Mouse (Mus musculus): ENCODE data around the gene Cd72. TPM values are rescaled to one million over a fixed set of nuclear protein-coding genes. Genes with fewer than 3 reads are reported as not detected.
A peak's percentile ranks its signal among the peaks of the same experiment; 100 is the strongest.

Cd72 gene
- polyA plus RNA-seq, 1 experiment from 2014 or later, result 5.2 TPM

DNA sequence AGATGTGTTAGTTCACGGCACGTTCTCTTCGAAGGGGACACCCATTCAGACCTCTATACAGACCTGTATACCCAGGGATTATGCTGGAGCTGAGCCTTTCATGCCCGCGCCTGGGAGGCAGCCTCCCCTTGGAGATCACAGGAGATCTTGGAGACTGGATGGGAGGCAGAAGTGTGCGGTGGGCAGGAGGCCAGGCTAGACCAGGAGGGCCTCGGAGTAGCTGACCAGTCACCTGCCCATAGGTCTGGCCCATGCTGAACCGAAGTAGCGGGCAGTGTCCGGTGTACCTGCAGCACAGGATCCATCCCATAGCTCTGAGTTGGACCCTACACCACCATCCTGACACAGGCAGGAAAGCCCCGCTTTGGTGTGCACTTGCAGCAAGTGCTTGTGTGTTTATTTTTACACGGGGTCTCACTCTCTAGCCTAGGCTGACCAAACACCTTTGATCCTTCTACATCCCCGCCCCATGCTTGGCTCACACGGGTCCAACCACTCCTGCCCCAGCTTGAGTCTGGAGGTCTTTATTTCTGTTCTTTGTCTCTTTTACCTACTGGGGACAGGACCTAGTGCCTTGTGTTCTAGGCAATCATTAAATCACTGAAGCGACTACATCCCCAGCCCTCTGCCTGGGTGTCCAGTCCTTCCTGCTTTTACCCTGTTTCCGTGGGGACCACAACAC lies 26.1 kb downstream of the Cd72 start:
- Histone ChIP-seq H3K27ac (ENCODE audit: low read depth, low read length) (no peak overlapping the region), H3K27me3 (ENCODE audit: control insufficient read depth, insufficient read depth, low read length) (peaks cover 42% of the 10 kb centered on the region), H3K9me3 (ENCODE audit: control insufficient read depth, low read length) (no peaks in the 10 kb centered on the region), H3K4me2 (replicated peaks; ENCODE audit: low read depth, low read length) (peak overlapping the region; percentile 15; the same call in 1 of the 2 replicates), H3K9ac (ENCODE audit: low read depth, low read length) (no peak overlapping the region), H3K36me3 (ENCODE audit: control insufficient read depth, insufficient read depth, low read length) (peaks cover 32% of the 10 kb centered on the region), H3K4me1 (ENCODE audit: control insufficient read depth, insufficient read depth, low read length) (peaks cover 16% of the 10 kb centered on the region; the same call in 1 of the 2 replicates), H3K4me3 (ENCODE audit: low read length) (no peak overlapping the region)
- ATAC-seq (ENCODE audit: low FRiP score, low TSS enrichment), result peak; percentile 1; the same call in 1 of the 2 replicates
- 34% methylated on average over 16 of the region's 16 CpGs for WGBS

DNA sequence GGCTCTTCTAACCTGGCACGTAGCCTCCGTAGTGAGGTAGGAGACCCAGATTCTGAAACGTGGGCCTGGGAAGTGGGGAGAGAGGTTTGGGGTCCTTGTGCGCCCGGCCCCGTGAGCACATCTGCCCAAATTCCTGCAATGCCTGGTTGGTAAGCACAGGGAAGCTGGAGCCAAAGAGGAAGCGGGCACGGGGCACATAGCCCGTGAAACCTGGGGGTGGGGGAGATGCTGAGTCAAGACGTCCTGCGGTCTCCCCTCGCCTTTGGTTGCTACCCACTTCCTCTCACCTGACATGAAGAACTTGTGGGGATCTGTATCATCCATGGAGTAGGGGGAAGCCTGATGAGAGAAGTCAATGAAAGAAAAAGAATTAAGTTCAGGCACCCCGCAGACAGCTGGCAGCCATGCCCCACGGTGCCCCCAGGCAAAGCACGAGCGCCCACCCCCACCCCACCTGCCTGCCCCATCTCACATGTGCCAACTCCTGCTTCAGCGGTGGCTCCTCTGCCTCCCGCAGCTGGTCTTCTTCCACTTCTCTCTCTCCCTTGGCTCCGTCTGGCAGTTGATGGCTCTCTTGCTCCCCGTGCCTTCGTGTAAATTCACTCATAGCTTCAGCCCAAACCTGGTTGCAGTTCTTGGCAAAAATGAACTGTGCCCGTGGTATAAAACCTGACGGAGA lies 26.8 kb downstream of the Cd72 start:
- no peak overlapping the region for H3K9ac ChIP-seq (ENCODE audit: low read depth, low read length)
- WGBS, result 30% methylated on average over 23 of the region's 23 CpGs
- H3K27ac ChIP-seq (ENCODE audit: low read depth, low read length), result no peak overlapping the region
- ATAC-seq (ENCODE audit: low FRiP score, low TSS enrichment), result no peak
- H3K36me3 ChIP-seq (ENCODE audit: control insufficient read depth, insufficient read depth, low read length), result peaks cover 39% of the 10 kb centered on the region
- no peak overlapping the region for H3K4me2 ChIP-seq (replicated peaks; ENCODE audit: low read depth, low read length)
- peaks cover 42% of the 10 kb centered on the region for H3K27me3 ChIP-seq (ENCODE audit: control insufficient read depth, insufficient read depth, low read length)
- H3K4me3 ChIP-seq (ENCODE audit: low read length), result no peak overlapping the region; the same call in 1 of the 2 replicates
- peaks cover 16% of the 10 kb centered on the region; the same call in 1 of the 2 replicates for H3K4me1 ChIP-seq (ENCODE audit: control insufficient read depth, insufficient read depth, low read length)
- no peaks in the 10 kb centered on the region for H3K9me3 ChIP-seq (ENCODE audit: control insufficient read depth, low read length)

DNA sequence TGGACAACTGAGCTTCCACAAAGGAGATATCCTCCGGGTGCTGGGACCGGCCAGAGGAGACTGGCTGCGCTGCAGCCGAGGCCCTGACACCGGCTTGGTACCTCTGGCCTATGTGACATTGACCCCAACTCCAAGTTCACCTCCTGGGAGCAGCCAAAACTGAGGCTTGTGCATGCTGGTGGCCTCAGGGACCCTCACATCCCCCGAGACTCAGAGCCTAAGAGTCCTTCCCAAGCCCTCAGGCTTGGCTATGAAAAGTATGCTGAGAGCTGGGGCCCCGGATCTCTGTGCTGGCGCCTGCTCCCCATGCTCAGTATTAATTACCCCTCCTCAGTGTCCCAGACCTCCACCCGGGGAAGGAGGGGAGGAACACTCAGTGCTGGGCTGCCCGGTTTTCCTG lies 27.9 kb downstream of the Cd72 start:
- no peak overlapping the region for H3K4me2 ChIP-seq (replicated peaks; ENCODE audit: low read depth, low read length)
- peaks cover 16% of the 10 kb centered on the region; the same call in 1 of the 2 replicates for H3K4me1 ChIP-seq (ENCODE audit: control insufficient read depth, insufficient read depth, low read length)
- no peak overlapping the region; the same call in 1 of the 2 replicates for H3K9ac ChIP-seq (ENCODE audit: low read depth, low read length)
- no peaks in the 10 kb centered on the region for H3K9me3 ChIP-seq (ENCODE audit: control insufficient read depth, low read length)
- H3K27me3 ChIP-seq (ENCODE audit: control insufficient read depth, insufficient read depth, low read length), result peaks cover 42% of the 10 kb centered on the region
- no peak overlapping the region for H3K4me3 ChIP-seq (ENCODE audit: low read length)
- WGBS, result 51% methylated on average over 10 of the region's 10 CpGs
- peaks cover 51% of the 10 kb centered on the region for H3K36me3 ChIP-seq (ENCODE audit: control insufficient read depth, insufficient read depth, low read length)
- H3K27ac ChIP-seq (ENCODE audit: low read depth, low read length), result no peak overlapping the region
- no peak for ATAC-seq (ENCODE audit: low FRiP score, low TSS enrichment)

DNA sequence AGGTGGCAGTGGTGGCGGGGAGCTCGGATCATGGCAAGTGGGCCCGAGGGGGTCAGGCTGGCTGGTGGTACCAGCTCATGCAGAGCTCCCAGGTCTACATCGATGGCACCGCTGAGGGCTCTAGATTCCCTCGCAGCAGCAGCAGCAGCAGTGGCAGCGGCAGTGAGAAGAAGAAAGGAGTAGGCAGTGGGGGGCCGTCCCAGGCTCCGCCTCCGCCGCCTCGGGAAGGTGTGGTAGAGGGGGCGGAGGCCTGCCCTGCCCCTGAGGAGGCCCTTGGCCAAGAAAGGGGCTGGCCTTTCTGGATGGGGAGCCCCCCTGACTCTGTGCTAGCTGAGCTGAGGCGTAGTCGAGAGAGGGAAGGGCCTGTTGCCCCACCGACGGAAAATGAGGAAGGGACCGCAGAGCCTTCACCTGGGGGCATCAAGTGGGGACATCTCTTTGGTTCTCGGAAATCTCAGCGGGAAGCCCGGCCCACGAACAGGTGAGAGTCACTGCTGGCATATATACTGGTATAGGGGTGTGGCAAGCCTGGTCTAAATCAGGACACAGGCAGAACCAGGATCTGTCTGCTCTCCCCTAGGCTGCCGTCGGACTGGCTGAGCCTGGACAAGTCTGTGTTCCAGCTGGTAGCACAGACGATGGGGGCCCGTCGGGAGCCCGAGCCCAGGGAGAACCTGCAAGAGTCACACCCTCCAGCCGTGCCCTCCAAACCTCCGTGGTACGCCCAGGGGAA lies 28.6 kb downstream of the Cd72 start:
- H3K9ac ChIP-seq (ENCODE audit: low read depth, low read length), result peak overlapping the region; percentile 28; the same call in 1 of the 2 replicates
- 27% methylated on average over 31 of the region's 31 CpGs for WGBS
- peaks cover 54% of the 10 kb centered on the region for H3K36me3 ChIP-seq (ENCODE audit: control insufficient read depth, insufficient read depth, low read length)
- peak overlapping the region; percentile 19 for H3K4me2 ChIP-seq (replicated peaks; ENCODE audit: low read depth, low read length)
- H3K4me1 ChIP-seq (ENCODE audit: control insufficient read depth, insufficient read depth, low read length), result peaks cover 16% of the 10 kb centered on the region; the same call in 1 of the 2 replicates
- no peak for ATAC-seq (ENCODE audit: low FRiP score, low TSS enrichment)
- no peak overlapping the region for H3K27ac ChIP-seq (ENCODE audit: low read depth, low read length)
- H3K9me3 ChIP-seq (ENCODE audit: control insufficient read depth, low read length), result no peaks in the 10 kb centered on the region
- peak overlapping the region; percentile 6; the same call in 1 of the 2 replicates for H3K4me3 ChIP-seq (ENCODE audit: low read length)
- H3K27me3 ChIP-seq (ENCODE audit: control insufficient read depth, insufficient read depth, low read length), result peaks cover 42% of the 10 kb centered on the region

DNA sequence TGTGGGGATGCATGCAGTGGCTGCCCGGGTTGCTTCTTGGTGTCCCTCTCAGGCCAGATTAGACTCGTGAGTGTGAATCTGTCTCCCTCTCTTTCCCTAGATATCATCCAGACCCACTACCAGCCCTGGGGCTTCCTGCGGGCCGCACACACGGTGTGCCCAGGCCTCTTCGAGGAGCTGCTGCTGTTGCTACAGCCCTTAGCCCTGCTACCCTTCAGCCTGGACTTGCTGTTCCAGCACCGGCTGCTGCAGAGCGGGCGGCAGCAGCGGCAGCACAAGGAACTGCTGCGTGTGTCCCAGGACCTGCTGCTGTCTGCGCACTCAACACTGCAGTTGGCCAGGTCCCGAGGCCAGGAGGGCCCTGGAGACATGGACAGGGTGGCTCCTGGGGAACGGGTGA lies 29.2 kb downstream of the Cd72 start:
- Histone ChIP-seq H3K4me2 (replicated peaks; ENCODE audit: low read depth, low read length) (peak overlapping the region; percentile 19), H3K27me3 (ENCODE audit: control insufficient read depth, insufficient read depth, low read length) (peaks cover 42% of the 10 kb centered on the region), H3K36me3 (ENCODE audit: control insufficient read depth, insufficient read depth, low read length) (peaks cover 54% of the 10 kb centered on the region), H3K4me1 (ENCODE audit: control insufficient read depth, insufficient read depth, low read length) (peaks cover 17% of the 10 kb centered on the region; the same call in 1 of the 2 replicates), H3K27ac (ENCODE audit: low read depth, low read length) (no peak overlapping the region), H3K9me3 (ENCODE audit: control insufficient read depth, low read length) (no peaks in the 10 kb centered on the region), H3K4me3 (ENCODE audit: low read length) (peak overlapping the region; percentile 6; the same call in 1 of the 2 replicates), H3K9ac (ENCODE audit: low read depth, low read length) (peak overlapping the region; percentile 28; the same call in 1 of the 2 replicates)
- WGBS, result 35% methylated on average over 14 of the region's 14 CpGs
- ATAC-seq (ENCODE audit: low FRiP score, low TSS enrichment), result no peak

DNA sequence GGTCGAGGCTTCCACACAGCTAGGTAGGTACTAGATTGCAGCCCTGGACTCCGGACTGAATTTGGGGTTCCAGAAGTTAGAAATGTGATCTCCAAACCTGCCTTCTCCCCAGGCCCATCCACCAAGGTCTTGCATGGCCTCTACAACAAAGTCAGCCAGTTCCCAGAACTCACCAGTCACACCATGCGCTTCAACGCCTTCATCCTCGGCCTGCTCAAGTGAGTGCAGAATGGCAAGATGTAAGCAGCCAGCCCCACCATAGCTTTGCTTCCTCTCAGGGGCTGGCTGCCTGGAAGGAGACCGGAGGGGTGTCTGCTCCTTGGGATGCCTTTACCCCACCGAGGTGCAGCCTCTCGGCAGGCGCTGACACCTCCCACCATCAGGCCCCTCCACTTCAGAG lies 30.4 kb downstream of the Cd72 start:
- WGBS, result 81% methylated on average over 9 of the region's 9 CpGs
- no peak overlapping the region for H3K9ac ChIP-seq (ENCODE audit: low read depth, low read length)
- H3K4me1 ChIP-seq (ENCODE audit: control insufficient read depth, insufficient read depth, low read length), result peaks cover 26% of the 10 kb centered on the region; the same call in 1 of the 2 replicates
- no peak for ATAC-seq (ENCODE audit: low FRiP score, low TSS enrichment)
- peaks cover 42% of the 10 kb centered on the region for H3K27me3 ChIP-seq (ENCODE audit: control insufficient read depth, insufficient read depth, low read length)
- H3K4me3 ChIP-seq (ENCODE audit: low read length), result no peak overlapping the region
- no peak overlapping the region for H3K27ac ChIP-seq (ENCODE audit: low read depth, low read length)
- peaks cover 54% of the 10 kb centered on the region for H3K36me3 ChIP-seq (ENCODE audit: control insufficient read depth, insufficient read depth, low read length)
- no peaks in the 10 kb centered on the region for H3K9me3 ChIP-seq (ENCODE audit: control insufficient read depth, low read length)
- H3K4me2 ChIP-seq (replicated peaks; ENCODE audit: low read depth, low read length), result no peak overlapping the region

DNA sequence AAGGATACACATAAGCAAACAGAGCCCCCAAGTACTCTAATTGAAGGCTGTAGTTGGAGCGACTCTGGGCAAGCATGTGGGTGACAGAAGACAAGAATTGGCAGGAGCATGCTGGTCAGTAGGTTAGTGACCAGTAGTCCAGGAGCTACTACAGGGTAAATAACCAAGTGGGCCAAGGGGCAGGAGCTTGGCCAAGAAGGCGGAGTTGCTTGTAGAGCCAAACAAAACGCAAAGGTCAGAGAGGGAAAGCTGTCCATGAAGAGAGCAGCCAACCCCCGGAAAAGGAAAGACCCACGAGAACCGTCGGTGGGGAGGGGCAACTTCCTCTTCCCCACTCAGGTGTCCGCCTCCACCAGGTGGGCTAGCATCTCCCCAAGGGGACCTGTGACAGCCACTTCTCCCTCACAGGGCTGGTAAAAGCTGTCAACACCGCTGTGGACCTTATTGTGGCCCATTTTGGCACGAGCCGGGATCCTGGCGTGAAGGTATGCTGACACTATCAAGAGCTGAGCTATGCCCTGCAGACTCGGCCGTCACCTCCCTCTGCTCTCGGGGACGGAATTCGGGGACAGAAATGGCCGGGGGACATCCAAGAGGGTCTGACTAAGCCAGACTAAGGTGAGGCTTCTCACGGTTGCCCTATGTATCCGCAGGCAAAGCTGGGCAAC lies 31.0 kb downstream of the Cd72 start:
- peaks cover 41% of the 10 kb centered on the region for H3K27me3 ChIP-seq (ENCODE audit: control insufficient read depth, insufficient read depth, low read length)
- H3K9me3 ChIP-seq (ENCODE audit: control insufficient read depth, low read length), result no peaks in the 10 kb centered on the region
- no peak overlapping the region for H3K4me2 ChIP-seq (replicated peaks; ENCODE audit: low read depth, low read length)
- 87% methylated on average over 17 of the region's 20 CpGs for WGBS
- H3K4me1 ChIP-seq (ENCODE audit: control insufficient read depth, insufficient read depth, low read length), result peaks cover 28% of the 10 kb centered on the region; the same call in 1 of the 2 replicates
- no peak overlapping the region for H3K9ac ChIP-seq (ENCODE audit: low read depth, low read length)
- peaks cover 54% of the 10 kb centered on the region for H3K36me3 ChIP-seq (ENCODE audit: control insufficient read depth, insufficient read depth, low read length)
- ATAC-seq (ENCODE audit: low FRiP score, low TSS enrichment), result no peak
- no peak overlapping the region for H3K27ac ChIP-seq (ENCODE audit: low read depth, low read length)
- no peak overlapping the region for H3K4me3 ChIP-seq (ENCODE audit: low read length)

DNA sequence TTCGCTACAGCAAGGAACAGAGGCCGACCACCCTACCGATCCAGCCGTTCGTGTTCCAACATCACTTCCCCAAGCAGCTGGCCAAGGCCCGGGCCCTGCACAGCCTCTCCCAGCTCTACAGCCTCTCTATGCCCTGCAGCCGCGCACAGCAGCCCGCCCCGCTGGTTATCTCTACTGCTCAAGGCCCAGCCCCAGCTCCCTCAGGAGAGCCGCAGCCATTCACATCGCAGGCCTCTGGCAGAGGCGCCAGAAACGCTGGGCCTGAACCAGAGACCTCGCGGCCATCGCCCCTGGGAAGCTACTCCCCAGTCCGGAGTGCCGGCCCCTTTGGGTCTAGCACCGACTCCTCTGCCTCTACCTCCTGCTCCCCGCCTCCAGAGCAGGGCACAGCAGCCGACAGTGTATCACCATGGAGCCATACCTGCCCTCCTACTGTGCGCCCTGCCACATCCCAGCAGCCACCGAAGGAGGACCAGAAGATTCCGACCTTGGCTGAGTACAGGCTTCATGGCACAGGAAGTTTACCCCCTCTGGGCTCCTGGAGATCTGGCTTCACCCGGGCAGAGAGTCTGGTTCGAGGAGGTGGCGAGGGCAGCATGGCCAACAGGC lies 32.7 kb downstream of the Cd72 start:
- 86% methylated on average over 24 of the region's 28 CpGs for WGBS
- no peak for ATAC-seq (ENCODE audit: low FRiP score, low TSS enrichment)
- Histone ChIP-seq H3K4me2 (replicated peaks; ENCODE audit: low read depth, low read length) (no peak overlapping the region), H3K9ac (ENCODE audit: low read depth, low read length) (no peak overlapping the region), H3K4me3 (ENCODE audit: low read length) (no peak overlapping the region), H3K4me1 (ENCODE audit: control insufficient read depth, insufficient read depth, low read length) (peaks cover 39% of the 10 kb centered on the region), H3K36me3 (ENCODE audit: control insufficient read depth, insufficient read depth, low read length) (peaks cover 56% of the 10 kb centered on the region), H3K27me3 (ENCODE audit: control insufficient read depth, insufficient read depth, low read length) (peaks cover 28% of the 10 kb centered on the region), H3K9me3 (ENCODE audit: control insufficient read depth, low read length) (no peaks in the 10 kb centered on the region), H3K27ac (ENCODE audit: low read depth, low read length) (no peak overlapping the region)

Measured in kidney, embryonic 14.5 days (tissue).